ENCODE assay signal across 8 mouse cellular contexts in genomic region chr7:133052819-133053218, GRCm38 (mm10).
DNase-seq lines count a peak whose midpoint lies in the region; ATAC-seq and TF ChIP-seq lines count a peak whose summit lies in the region.

No protein-coding gene starts in this region.

- no peaks in the 10 kb centered on the region for H3K9me3 ChIP-seq in limb, embryonic 15.5 days
- no peaks in the 10 kb centered on the region for H3K9me3 ChIP-seq in limb, embryonic 10.5 days (replicated peaks)
- H3K9me3 ChIP-seq in heart, embryonic 11.5 days (replicated peaks; ENCODE audit: control insufficient read depth, low read length): no peaks in the 10 kb centered on the region

- no peaks in the 10 kb centered on the region for H3K27me3 ChIP-seq in limb, embryonic 15.5 days
- H3K27me3 ChIP-seq in limb, embryonic 10.5 days (ENCODE audit: low read depth, poor library complexity, severe bottlenecking): no peaks in the 10 kb centered on the region
- H3K27me3 ChIP-seq in heart, embryonic 11.5 days (ENCODE audit: control insufficient read depth, insufficient read depth, low read length): no peaks in the 10 kb centered on the region
- no peaks in the 10 kb centered on the region for H3K27me3 ChIP-seq in small intestine, adult 2 months (ENCODE audit: control insufficient read depth, insufficient read depth, low read length)

- no peak overlapping the region for H3K4me3 ChIP-seq in limb, embryonic 15.5 days
- no peak overlapping the region for H3K4me3 ChIP-seq in limb, embryonic 10.5 days
- no peak overlapping the region for H3K4me3 ChIP-seq in heart, embryonic 11.5 days (ENCODE audit: low read depth, low read length)
- H3K4me3 ChIP-seq in small intestine, adult 2 months (ENCODE audit: low read depth, low read length): no peak overlapping the region

- H3K4me2 ChIP-seq in limb, embryonic 15.5 days: no peak overlapping the region
- H3K4me2 ChIP-seq in heart, embryonic 11.5 days: no peak overlapping the region

- H3K27ac ChIP-seq in limb, embryonic 15.5 days: peak overlapping the region; percentile 44; the same call in 1 of the 2 replicates
- no peak overlapping the region for H3K27ac ChIP-seq in limb, embryonic 10.5 days
- peak overlapping the region; percentile 17 for H3K27ac ChIP-seq in heart, embryonic 11.5 days (ENCODE audit: low read depth, low read length)
- peak overlapping the region; percentile 6; the same call in 1 of the 2 replicates for H3K27ac ChIP-seq in small intestine, adult 2 months (ENCODE audit: insufficient read depth, low read depth, low read length)

- ATAC-seq in limb, embryonic 15.5 days (ENCODE audit: insufficient number of reproducible peaks, low FRiP score, low TSS enrichment, low read depth): no peak
- ATAC-seq in heart, embryonic 11.5 days (replicated peaks; ENCODE audit: insufficient number of reproducible peaks, low FRiP score, low TSS enrichment): no peak

- H3K36me3 ChIP-seq in limb, embryonic 15.5 days: no peaks in the 10 kb centered on the region; the same call in 1 of the 2 replicates
- H3K36me3 ChIP-seq in limb, embryonic 10.5 days: peaks cover 78% of the 10 kb centered on the region
- H3K36me3 ChIP-seq in heart, embryonic 11.5 days (ENCODE audit: control insufficient read depth, insufficient read depth, low read length): peaks cover 5% of the 10 kb centered on the region
- peaks cover 5% of the 10 kb centered on the region; the same call in 1 of the 2 replicates for H3K36me3 ChIP-seq in small intestine, adult 2 months (ENCODE audit: control insufficient read depth, insufficient read depth, low read length)

- no peak overlapping the region for H3K9ac ChIP-seq in limb, embryonic 15.5 days
- H3K9ac ChIP-seq in heart, embryonic 11.5 days (ENCODE audit: low read depth, low read length): no peak overlapping the region

- TF ChIP-seq CTCF in small intestine, adult 2 months (IDR thresholded peaks at IDR 0.05; ENCODE audit: extremely low read depth, insufficient read length, insufficient replicate concordance, low read depth, low read length): no peak

- peaks cover 13% of the 10 kb centered on the region; the same call in 1 of the 2 replicates for H3K4me1 ChIP-seq in limb, embryonic 15.5 days
- peaks cover 34% of the 10 kb centered on the region for H3K4me1 ChIP-seq in limb, embryonic 10.5 days
- H3K4me1 ChIP-seq in heart, embryonic 11.5 days (ENCODE audit: control insufficient read depth, insufficient read depth, low read length): peaks cover 30% of the 10 kb centered on the region
- H3K4me1 ChIP-seq in small intestine, adult 2 months (ENCODE audit: control insufficient read depth, insufficient read depth, insufficient read length, low read length): peaks cover 16% of the 10 kb centered on the region

- DNase-seq in limb, embryonic 10.5 days (ENCODE audit: low spot score): no peak
- DNase-seq in kidney, postnatal 25 days: peak; percentile 52 to 68
- DNase-seq in urinary bladder, postnatal 10 days (ENCODE audit: low spot score): no peak
- DNase-seq in ovary, adult 18-20 months (ENCODE audit: low spot score): no peak
- no peak for DNase-seq in layer of hippocampus, adult 9-10 months (ENCODE audit: low spot score)

- TF ChIP-seq POLR2A in small intestine, adult 2 months (IDR thresholded peaks at IDR 0.05; ENCODE audit: low read depth, low read length): no peak

- WGBS in limb, embryonic 15.5 days: 72% methylated on average over 8 of the region's 8 CpGs
- WGBS in limb, embryonic 10.5 days: 86% methylated on average over 8 of the region's 8 CpGs
- WGBS in heart, embryonic 11.5 days (ENCODE audit: insufficient replicate concordance): 72% methylated on average over 8 of the region's 8 CpGs
- WGBS in small intestine, adult 2 months: 52% methylated on average over 8 of the region's 8 CpGs

Comparison
In these comparisons a context has a peak if more than half of its experiments do, and no peak if none do; other contexts are left out.
1. DNase-seq: peak in kidney, postnatal 25 days (2 of 2); none in limb, embryonic 10.5 days (single experiment), urinary bladder, postnatal 10 days (single experiment), ovary, adult 18-20 months (single experiment) and layer of hippocampus, adult 9-10 months (single experiment).